Mouse (Mus musculus): ENCODE measurements around the gene Phc2. TPM values are rescaled to one million over a fixed set of nuclear protein-coding genes. Genes with fewer than 3 reads are reported as not detected.
"Not testable (repeated sequence)": the region's sequence is repeated elsewhere in the genome, so short reads cannot be mapped to it uniquely, and the experiment has no call there.

Gene Phc2
- total RNA-seq (2021) = 10 to 100 TPM; 93.8 to 95.1 TPM

GRCm38 (mm10) chr4:128654505-128655381 is at the start of gene Phc2:
TSS of gene Phc2 (plus strand) at chr4:128654702.
- DNase-seq (ENCODE audit: extremely low spot score in 1 of 2, low spot score in 1 of 2) = peak; percentile 80 to 89

- no peak for DNase-seq (ENCODE audit: extremely low spot score in 1 of 2, low spot score in 1 of 2)
Observed at GRCm38 (mm10) chr4:128606586-128606985, 47.9 kb upstream of the Phc2 start.

- no peak for DNase-seq (ENCODE audit: extremely low spot score in 1 of 2, low spot score in 1 of 2)
Observed at GRCm38 (mm10) chr4:128607661-128608060, 46.8 kb upstream of the Phc2 start.

GRCm38 (mm10) chr4:128609276-128609924 is 45.1 kb upstream of the Phc2 start:
- no peak for DNase-seq (ENCODE audit: extremely low spot score in 1 of 2, low spot score in 1 of 2)

GRCm38 (mm10) chr4:128609925-128610402 is 44.5 kb upstream of the Phc2 start, which contains the start of gene Zscan20:
TSS of gene Zscan20 (minus strand) at chr4:128610098.
- DNase-seq (ENCODE audit: extremely low spot score in 1 of 2, low spot score in 1 of 2) = peak; percentile 78 to 84

- DNase-seq (ENCODE audit: extremely low spot score in 1 of 2, low spot score in 1 of 2) = no peak
Observed at GRCm38 (mm10) chr4:128610706-128611105, 43.8 kb upstream of the Phc2 start.

GRCm38 (mm10) chr4:128611726-128612125 is 42.8 kb upstream of the Phc2 start:
- not testable (repeated sequence) for DNase-seq (ENCODE audit: extremely low spot score in 1 of 2, low spot score in 1 of 2)

- peak in 1 of 2 experiments; percentile 46 for DNase-seq (ENCODE audit: extremely low spot score in 1 of 2, low spot score in 1 of 2)
Observed at GRCm38 (mm10) chr4:128613326-128613725, 41.2 kb upstream of the Phc2 start.

GRCm38 (mm10) chr4:128615761-128616160 is 38.7 kb upstream of the Phc2 start:
- DNase-seq (ENCODE audit: extremely low spot score in 1 of 2, low spot score in 1 of 2) = no peak

GRCm38 (mm10) chr4:128617363-128618120 is 37.0 kb upstream of the Phc2 start:
- DNase-seq (ENCODE audit: extremely low spot score in 1 of 2, low spot score in 1 of 2) = no peak

- DNase-seq (ENCODE audit: extremely low spot score in 1 of 2, low spot score in 1 of 2) = no peak
Observed at GRCm38 (mm10) chr4:128618246-128618911, 36.1 kb upstream of the Phc2 start, which contains the start of gene Tlr12. TSS of gene Tlr12 (minus strand) at chr4:128618619.

GRCm38 (mm10) chr4:128618963-128619362 is 35.5 kb upstream of the Phc2 start:
- no peak for DNase-seq (ENCODE audit: extremely low spot score in 1 of 2, low spot score in 1 of 2)

GRCm38 (mm10) chr4:128620572-128620971 is 33.9 kb upstream of the Phc2 start:
- no peak for DNase-seq (ENCODE audit: extremely low spot score in 1 of 2, low spot score in 1 of 2)

GRCm38 (mm10) chr4:128621109-128621508 is 33.4 kb upstream of the Phc2 start:
- no peak for DNase-seq (ENCODE audit: extremely low spot score in 1 of 2, low spot score in 1 of 2)

- no peak for DNase-seq (ENCODE audit: extremely low spot score in 1 of 2, low spot score in 1 of 2)
Observed at GRCm38 (mm10) chr4:128635451-128635850, 19.1 kb upstream of the Phc2 start.

GRCm38 (mm10) chr4:128635894-128636585 is 18.5 kb upstream of the Phc2 start:
- DNase-seq (ENCODE audit: extremely low spot score in 1 of 2, low spot score in 1 of 2) = no peak

GRCm38 (mm10) chr4:128637250-128637649 is 17.3 kb upstream of the Phc2 start:
- DNase-seq (ENCODE audit: extremely low spot score in 1 of 2, low spot score in 1 of 2) = no peak

- DNase-seq (ENCODE audit: extremely low spot score in 1 of 2, low spot score in 1 of 2) = no peak
Observed at GRCm38 (mm10) chr4:128638265-128638923, 16.1 kb upstream of the Phc2 start.

All from layer of hippocampus, postnatal 25 days (tissue).